ENCODE assay signal across 8 mouse cellular contexts in the genomic region with DNA sequence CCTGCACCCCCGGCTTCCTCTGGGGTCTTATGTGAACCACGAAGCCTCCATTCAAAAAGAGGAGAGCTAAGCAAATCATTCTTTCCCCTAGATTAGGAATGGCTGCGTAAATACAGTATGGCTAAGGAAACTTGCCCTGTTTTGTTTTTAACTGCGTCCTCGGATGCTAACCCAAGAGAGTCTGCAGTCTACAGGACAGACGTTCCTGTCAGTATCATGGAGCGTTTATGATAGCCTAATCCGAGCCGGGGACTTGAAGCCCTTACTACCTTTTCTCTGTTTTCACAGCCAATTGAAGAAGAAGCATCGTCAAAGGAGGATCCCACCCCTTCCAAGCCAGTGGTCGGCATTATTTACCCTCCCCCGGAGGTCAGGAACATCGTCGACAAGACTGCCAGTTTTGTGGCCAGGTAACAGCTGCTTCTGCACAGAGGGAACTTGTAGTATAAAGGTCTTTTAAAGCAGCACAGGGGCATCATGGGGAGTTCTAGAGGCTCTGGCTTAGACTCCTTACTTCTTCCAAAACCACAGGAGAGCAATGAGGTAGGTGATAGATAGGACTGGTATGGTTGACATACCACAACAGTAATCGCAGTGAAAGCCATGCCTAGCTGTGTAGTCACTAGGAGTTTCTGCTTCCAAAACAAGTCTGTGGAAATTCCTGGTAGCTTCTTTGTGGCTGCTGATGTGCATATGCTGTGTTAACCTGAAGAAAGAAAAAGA. TPM values are rescaled to one million over a fixed set of nuclear protein-coding genes. Genes with fewer than 3 reads are reported as not detected.
DNase-seq lines count a peak whose midpoint lies in the region; ATAC-seq and TF ChIP-seq lines count a peak whose summit lies in the region.

No protein-coding gene starts in this region.

- peaks cover 55% of the 10 kb centered on the region for H3K79me2 ChIP-seq in CH12.LX (replicated peaks; ENCODE audit: control insufficient read depth, extremely low read depth, insufficient read depth, poor library complexity, severe bottlenecking)

- no peak for TF ChIP-seq CTCF in CH12.LX (conservative IDR thresholded peaks at IDR 0.05 in 1 of 2, IDR thresholded peaks at IDR 0.05 in 1 of 2; ENCODE audit: low read depth in 2 of 2, low read length in 2 of 2)

- TF ChIP-seq EP300 in CH12.LX (IDR thresholded peaks at IDR 0.05; ENCODE audit: low read length) = no peak

- DNase-seq in heart, postnatal 36 days = no peak
- no peak for DNase-seq in CH12.LX (ENCODE audit: extremely low read depth)
- DNase-seq in forebrain, embryonic 11.5 days (ENCODE audit: low spot score) = no peak
- no peak for DNase-seq in right cerebral cortex, postnatal 10 days (ENCODE audit: low spot score in 2 of 2)
- no peak for DNase-seq in urinary bladder, postnatal 36 days (ENCODE audit: low spot score in 2 of 2)
- no peak for DNase-seq in cerebellum, adult 9-10 months

- peak overlapping the region; percentile 88 for H3K4me3 ChIP-seq in heart, embryonic 11.5 days (ENCODE audit: low read depth, low read length)
- H3K4me3 ChIP-seq in CH12.LX (replicated peaks in 1 of 3; ENCODE audit: low read depth in 2 of 3, low read length in 2 of 3, poor library complexity in 1 of 3) = peak overlapping the region; percentile 89 to 92 (median 91)
- H3K4me3 ChIP-seq in forebrain, embryonic 11.5 days (ENCODE audit: low read depth, low read length) = peak overlapping the region; percentile 68
- peak overlapping the region; percentile 92 for H3K4me3 ChIP-seq in liver, embryonic 15.5 days (replicated peaks)

- TF ChIP-seq RAD21 in CH12.LX (IDR thresholded peaks at IDR 0.05; ENCODE audit: low read depth, low read length) = no peak

- H3K36me3 ChIP-seq in heart, embryonic 11.5 days (ENCODE audit: control insufficient read depth, insufficient read depth, low read length) = peaks cover 14% of the 10 kb centered on the region
- peaks cover 36 to 48% of the 10 kb centered on the region in 2 experiments for H3K36me3 ChIP-seq in CH12.LX (replicated peaks in 1 of 2; ENCODE audit: control insufficient read depth in 1 of 2, insufficient read depth in 1 of 2, low read length in 1 of 2)
- H3K36me3 ChIP-seq in forebrain, embryonic 11.5 days (ENCODE audit: control insufficient read depth, insufficient read depth, low read length) = peaks cover 3% of the 10 kb centered on the region; the same call in 1 of the 2 replicates
- H3K36me3 ChIP-seq in liver, embryonic 15.5 days (replicated peaks) = peaks cover 50% of the 10 kb centered on the region

- dilution Hi-C loops in CH12.LX (cut with MboI; ENCODE audit: extremely low pct_ligation_motif_present, extremely low pct_unique_long_range_greater_than_20kb, low sequenced_read_pairs) = no loop called here

- peaks cover 12% of the 10 kb centered on the region for H3K4me1 ChIP-seq in heart, embryonic 11.5 days (ENCODE audit: control insufficient read depth, insufficient read depth, low read length)
- H3K4me1 ChIP-seq in CH12.LX (ENCODE audit: control insufficient read depth in 1 of 2, insufficient read depth in 2 of 2) = peaks cover 24 to 59% of the 10 kb centered on the region in 2 experiments
- peaks cover 11% of the 10 kb centered on the region; the same call in 1 of the 2 replicates for H3K4me1 ChIP-seq in forebrain, embryonic 11.5 days (replicated peaks; ENCODE audit: control insufficient read depth, insufficient read depth, low read length)
- H3K4me1 ChIP-seq in liver, embryonic 15.5 days (replicated peaks) = peaks cover 45% of the 10 kb centered on the region

- H3K9ac ChIP-seq in heart, embryonic 11.5 days (ENCODE audit: low read depth, low read length) = peak overlapping the region; percentile 92
- peak overlapping the region; percentile 83 for H3K9ac ChIP-seq in CH12.LX (ENCODE audit: insufficient read depth, low read depth)
- H3K9ac ChIP-seq in forebrain, embryonic 11.5 days (ENCODE audit: low read length) = peak overlapping the region; percentile 84
- peak overlapping the region; percentile 81 for H3K9ac ChIP-seq in liver, embryonic 15.5 days

- no peak for ATAC-seq in heart, embryonic 11.5 days (replicated peaks; ENCODE audit: insufficient number of reproducible peaks, low FRiP score, low TSS enrichment)
- no peak for ATAC-seq in forebrain, embryonic 11.5 days (replicated peaks; ENCODE audit: low FRiP score)
- peak; percentile 17; the same call in 1 of the 2 replicates for ATAC-seq in liver, embryonic 15.5 days (ENCODE audit: insufficient read depth)

- H3K4me2 ChIP-seq in heart, embryonic 11.5 days = peak overlapping the region; percentile 89
- peak overlapping the region; percentile 90 for H3K4me2 ChIP-seq in CH12.LX (ENCODE audit: insufficient read depth, low read depth, poor library complexity, severe bottlenecking)
- H3K4me2 ChIP-seq in forebrain, embryonic 11.5 days (ENCODE audit: low read depth, low read length, severe bottlenecking) = peak overlapping the region; percentile 65
- H3K4me2 ChIP-seq in liver, embryonic 15.5 days = peak overlapping the region; percentile 85

- intact Hi-C loops in heart, postnatal 36 days (cut with DNase I) = loop anchor here (1.0 kb wide), 2 partner anchors 26 to 58 kb away; a partner anchor contains a TSS

- TF ChIP-seq POLR2A in CH12.LX (IDR thresholded peaks at IDR 0.05; ENCODE audit: low read depth, low read length) = no peak

- H3K27ac ChIP-seq in heart, embryonic 11.5 days (ENCODE audit: low read depth, low read length) = peak overlapping the region; percentile 89
- H3K27ac ChIP-seq in CH12.LX (ENCODE audit: insufficient read depth, low read depth) = peak overlapping the region; percentile 63; the same call in 1 of the 2 replicates
- no peak overlapping the region; the same call in 1 of the 2 replicates for H3K27ac ChIP-seq in forebrain, embryonic 11.5 days (ENCODE audit: low read depth, low read length)
- peak overlapping the region; percentile 84 for H3K27ac ChIP-seq in liver, embryonic 15.5 days (replicated peaks)

- no peaks in the 10 kb centered on the region for H3K27me3 ChIP-seq in heart, embryonic 11.5 days (ENCODE audit: control insufficient read depth, insufficient read depth, low read length)
- H3K27me3 ChIP-seq in CH12.LX (replicated peaks) = no peaks in the 10 kb centered on the region
- no peaks in the 10 kb centered on the region for H3K27me3 ChIP-seq in forebrain, embryonic 11.5 days (ENCODE audit: control insufficient read depth, insufficient read depth, low read length)
- H3K27me3 ChIP-seq in liver, embryonic 15.5 days = no peaks in the 10 kb centered on the region

- in situ Hi-C loops in CH12.LX (cut with MboI; ENCODE audit: low pct_ligation_motif_present, low pct_unique_long_range_greater_than_20kb, low sequenced_read_pairs) = no loop called here

- H3K9me3 ChIP-seq in heart, embryonic 11.5 days (replicated peaks; ENCODE audit: control insufficient read depth, low read length) = no peaks in the 10 kb centered on the region
- no peaks in the 10 kb centered on the region for H3K9me3 ChIP-seq in CH12.LX (replicated peaks; ENCODE audit: low read length)
- H3K9me3 ChIP-seq in forebrain, embryonic 11.5 days (ENCODE audit: control insufficient read depth, low read length) = no peaks in the 10 kb centered on the region
- H3K9me3 ChIP-seq in liver, embryonic 15.5 days (replicated peaks) = no peaks in the 10 kb centered on the region

- WGBS in heart, embryonic 11.5 days (ENCODE audit: insufficient replicate concordance) = 8% methylated on average over 15 of the region's 15 CpGs
- 9% methylated on average over 15 of the region's 15 CpGs for WGBS in forebrain, embryonic 11.5 days
- WGBS in liver, embryonic 15.5 days (ENCODE audit: insufficient replicate concordance) = 2% methylated on average over 15 of the region's 15 CpGs

RNA-seq across cellular contexts. Expression of a gene that starts 0.8 kb away (rescaled TPM):
- polyA plus RNA-seq in heart, embryonic 11.5 days (2014; fragmentation: Nextera tagmentation; extraction: Ambion mirVana) = 44.7 and 47.9 TPM in 2 replicates
- total RNA-seq in heart, postnatal 36 days (2021) = 10 to 100 TPM; 32.7 to 36.7 TPM
- total RNA-seq in CH12.LX (2012; rRNA removed) (46.5 and 56.9 TPM in 2 replicates), CH12.LX (2014; rRNA removed) (28.6 and 29.5 TPM in 2 replicates)
- 93.4 and 97.6 TPM in 2 replicates for polyA plus RNA-seq in CH12.LX (2012; ENCODE audit: insufficient read length, low read depth)
- 107 and 108 TPM in 2 replicates for polyA plus RNA-seq in forebrain, embryonic 11.5 days (2014; fragmentation: Nextera tagmentation; extraction: Ambion mirVana)
- 19.3 and 19.4 TPM in 2 replicates for polyA plus RNA-seq in liver, embryonic 15.5 days (2015; fragmentation: Nextera tagmentation; extraction: Ambion mirVana)

RNA-seq across cellular contexts. Expression of a gene that starts 0.8 kb away (rescaled TPM):
- 2.2 and 2.6 TPM in 2 replicates for polyA plus RNA-seq in heart, embryonic 11.5 days (2014; fragmentation: Nextera tagmentation; extraction: Ambion mirVana)
- total RNA-seq in heart, postnatal 36 days (2021) = 1 to 10 TPM; 5.0 to 5.3 TPM
- 4.2 and 4.4 TPM in 2 replicates for total RNA-seq in CH12.LX (2012; rRNA removed)
- 2.3 and 2.6 TPM in 2 replicates for total RNA-seq in CH12.LX (2014; rRNA removed)
- polyA plus RNA-seq in CH12.LX (2012; ENCODE audit: insufficient read length, low read depth) = 3.9 and 4.0 TPM in 2 replicates
- polyA plus RNA-seq in forebrain, embryonic 11.5 days (2014; fragmentation: Nextera tagmentation; extraction: Ambion mirVana) = 5.3 and 5.9 TPM in 2 replicates
- polyA plus RNA-seq in liver, embryonic 15.5 days (2015; fragmentation: Nextera tagmentation; extraction: Ambion mirVana) = 0.47 and 0.76 TPM in 2 replicates

RNA-seq across cellular contexts. Expression of a gene that starts 25.7 kb away (rescaled TPM):
- 8.5 and 10.1 TPM in 2 replicates for polyA plus RNA-seq in heart, embryonic 11.5 days (2014; fragmentation: Nextera tagmentation; extraction: Ambion mirVana)
- total RNA-seq in heart, postnatal 36 days (2021) = 10 to 100 TPM in 1 of 2 experiments, 1 to 10 TPM in 1; 8.6 to 11.2 TPM
- total RNA-seq in CH12.LX (2012; rRNA removed) = 30.3 and 37.7 TPM in 2 replicates
- 30.9 and 33.9 TPM in 2 replicates for total RNA-seq in CH12.LX (2014; rRNA removed)
- polyA plus RNA-seq in CH12.LX (2012; ENCODE audit: insufficient read length, low read depth) = 33.5 and 37.6 TPM in 2 replicates
- polyA plus RNA-seq in forebrain, embryonic 11.5 days (2014; fragmentation: Nextera tagmentation; extraction: Ambion mirVana) = 22.4 and 23.0 TPM in 2 replicates
- polyA plus RNA-seq in liver, embryonic 15.5 days (2015; fragmentation: Nextera tagmentation; extraction: Ambion mirVana) = 7.0 TPM in 2 replicates

RNA-seq across cellular contexts. Expression of a gene that starts 25.9 kb away (rescaled TPM):
- 13.7 and 15.3 TPM in 2 replicates for polyA plus RNA-seq in heart, embryonic 11.5 days (2014; fragmentation: Nextera tagmentation; extraction: Ambion mirVana)
- 10 to 100 TPM; 14.0 to 15.1 TPM for total RNA-seq in heart, postnatal 36 days (2021)
- total RNA-seq in CH12.LX (2012; rRNA removed) (24.8 and 25.0 TPM in 2 replicates), CH12.LX (2014; rRNA removed) (14.9 and 18.2 TPM in 2 replicates)
- polyA plus RNA-seq in CH12.LX (2012; ENCODE audit: insufficient read length, low read depth) = 22.5 and 24.3 TPM in 2 replicates
- polyA plus RNA-seq in forebrain, embryonic 11.5 days (2014; fragmentation: Nextera tagmentation; extraction: Ambion mirVana) = 25.0 and 31.4 TPM in 2 replicates
- polyA plus RNA-seq in liver, embryonic 15.5 days (2015; fragmentation: Nextera tagmentation; extraction: Ambion mirVana) = 5.0 and 5.9 TPM in 2 replicates

RNA-seq across cellular contexts. Expression of a gene that starts 37.7 kb away (rescaled TPM):
- 0.93 and 1.1 TPM in 2 replicates for polyA plus RNA-seq in heart, embryonic 11.5 days (2014; fragmentation: Nextera tagmentation; extraction: Ambion mirVana)
- total RNA-seq in heart, postnatal 36 days (2021) = under 1 TPM; 0.69 to 0.87 TPM
- total RNA-seq in CH12.LX (2012; rRNA removed) = 21.5 and 26.1 TPM in 2 replicates
- total RNA-seq in CH12.LX (2014; rRNA removed) = 21.9 and 24.2 TPM in 2 replicates
- polyA plus RNA-seq in CH12.LX (2012; ENCODE audit: insufficient read length, low read depth) = 16.7 and 19.0 TPM in 2 replicates
- 2.1 TPM in 2 replicates for polyA plus RNA-seq in forebrain, embryonic 11.5 days (2014; fragmentation: Nextera tagmentation; extraction: Ambion mirVana)
- polyA plus RNA-seq in liver, embryonic 15.5 days (2015; fragmentation: Nextera tagmentation; extraction: Ambion mirVana) = 9.1 and 11.0 TPM in 2 replicates
